Mouse (Mus musculus) embryo, embryonic 10 days (tissue): ENCODE measurements around the gene Slfn14.
"Not testable (repeated sequence)": the region's sequence is repeated elsewhere in the genome, so short reads cannot be mapped to it uniquely, and the experiment has no call there.

ENCODE experiments used
- DNase-seq: peaks from one replicate; pipeline ENCODE4 v3.0.0-alpha.2; 2015; ENCODE audit warnings: low spot score

Slfn14 gene

DNA sequence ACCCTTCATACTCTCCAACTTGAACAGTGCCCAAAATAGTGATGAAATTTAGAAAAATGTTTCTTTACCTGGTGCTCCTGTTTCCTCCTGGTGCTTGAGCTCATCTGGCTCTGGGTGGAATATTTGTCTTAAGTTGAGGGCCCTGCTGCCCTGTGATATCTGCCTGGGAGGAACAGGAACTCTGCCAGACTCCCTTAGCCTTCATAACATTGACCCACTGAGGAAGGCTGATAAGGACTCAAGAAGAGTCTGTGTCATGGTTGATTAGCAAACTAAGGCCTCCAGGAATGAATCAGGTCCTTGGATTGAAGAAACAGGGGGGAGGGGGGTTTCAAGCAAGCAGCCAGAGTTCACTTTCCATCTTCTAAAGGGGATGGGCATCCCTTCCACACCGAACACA, at the start of gene Slfn14:
Gene Slfn14, minus strand, starts transcription at position 161 of the 400 bp plus-strand sequence.
- no peak for DNase-seq

DNA sequence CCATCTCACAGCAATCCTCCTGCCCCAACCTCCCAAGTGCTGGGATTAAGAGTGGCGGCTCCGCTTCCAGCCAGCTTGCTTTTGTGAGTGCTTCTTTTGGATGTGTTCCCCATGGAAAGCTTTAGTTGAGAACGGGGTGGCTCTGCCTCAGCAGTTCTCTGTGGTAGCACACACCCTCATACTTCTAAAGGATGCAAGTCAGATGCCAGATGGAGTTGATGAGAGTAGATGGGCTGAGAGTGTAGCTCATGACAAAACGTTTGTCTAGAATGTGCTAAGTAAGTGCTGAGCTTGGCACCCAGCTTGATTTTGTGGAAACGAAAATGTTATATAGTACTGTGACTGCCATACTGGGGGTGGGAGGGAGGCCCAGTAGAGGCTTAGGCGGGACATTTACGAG, 49.3 kb upstream of the Slfn14 start:
- DNase-seq: no peak

DNA sequence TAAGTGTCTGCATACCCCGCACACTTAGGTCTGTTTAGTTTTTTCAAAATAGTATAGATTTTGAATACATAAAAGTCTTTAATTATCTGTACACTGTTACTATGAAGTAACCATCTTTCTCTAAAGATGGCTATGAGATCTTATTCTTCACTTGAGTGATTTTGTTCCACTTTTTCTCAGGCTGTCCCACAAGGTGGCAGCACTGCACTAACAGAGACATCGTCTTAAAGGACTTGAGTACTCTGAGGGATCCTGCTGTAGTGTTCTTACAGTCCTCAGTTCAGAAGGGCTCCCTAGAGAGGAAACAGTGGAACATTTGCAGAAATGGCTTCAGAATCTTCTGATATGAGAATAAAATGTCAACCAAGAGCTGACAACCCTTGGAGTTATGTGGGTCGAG, 40.9 kb upstream of the Slfn14 start:
- peak; percentile 81 for DNase-seq

- DNase-seq: not testable (repeated sequence)
These were observed 40.2 kb upstream of the Slfn14 start for GRCm38 (mm10) chr11:83326692-83327091.

DNA sequence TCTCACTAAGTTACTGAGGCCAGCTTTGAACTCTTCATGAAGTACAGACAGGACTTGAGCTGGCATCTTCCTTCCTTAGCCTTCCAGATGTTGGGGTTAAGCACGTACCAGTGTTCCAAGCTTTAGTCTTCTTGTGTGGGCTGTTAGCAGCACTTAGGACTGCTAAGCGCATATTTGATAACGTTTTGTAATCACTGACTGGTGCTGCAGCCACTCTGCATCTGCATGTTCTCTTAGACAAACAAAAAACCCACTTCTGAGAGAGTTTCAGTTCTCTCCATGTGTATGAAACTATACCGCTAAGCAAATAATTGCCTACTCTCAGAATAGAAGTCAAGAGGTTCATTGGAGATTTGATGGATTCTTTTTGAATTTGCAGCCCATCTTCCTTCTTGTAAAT, 32.5 kb upstream of the Slfn14 start:
- no peak for DNase-seq

GRCm38 (mm10) chr11:83312471-83312870, 25.9 kb upstream of the Slfn14 start:
- DNase-seq: no peak

- DNase-seq: no peak
These were observed 20.3 kb upstream of the Slfn14 start for GRCm38 (mm10) chr11:83306700-83307253.

DNA sequence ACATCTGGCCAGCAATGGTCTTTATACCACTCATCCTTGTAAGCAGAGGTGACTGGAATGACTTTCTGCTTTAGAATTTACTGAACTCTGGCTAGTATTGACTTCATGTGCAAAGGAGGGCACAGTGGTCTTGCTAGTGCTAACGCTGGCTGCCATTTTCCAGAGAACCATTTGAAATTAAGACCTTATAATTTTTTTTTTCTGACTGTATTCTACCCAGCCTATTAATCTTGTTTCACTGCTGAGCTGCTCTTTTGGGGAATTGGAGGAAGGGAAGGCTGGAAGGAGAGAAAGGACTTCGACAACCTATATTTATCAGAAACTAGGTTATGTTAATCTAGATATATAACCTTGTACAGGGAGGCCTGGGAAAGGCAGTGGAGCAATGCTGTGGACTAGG, 18.0 kb upstream of the Slfn14 start:
- no peak for DNase-seq

DNA sequence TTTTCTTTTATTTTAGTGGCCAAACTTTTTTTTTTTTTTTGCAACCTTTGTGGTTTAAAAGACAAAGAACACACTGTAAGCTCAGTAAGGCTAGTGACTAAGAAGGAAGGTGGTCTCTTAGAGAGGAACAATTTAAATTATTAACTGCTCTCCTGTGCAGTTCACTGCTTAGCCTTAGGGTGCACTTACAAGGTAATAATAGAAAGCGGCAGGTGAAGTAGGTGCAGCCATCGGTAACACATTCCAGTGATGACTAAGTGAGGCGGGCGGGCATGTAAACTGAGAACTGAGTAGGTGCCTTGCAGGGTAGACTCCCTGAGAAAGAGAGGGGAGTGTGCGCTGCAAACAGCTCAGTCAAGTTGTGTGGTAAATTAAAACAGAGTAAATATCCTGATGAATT, 17.2 kb upstream of the Slfn14 start:
- peak; percentile 14 for DNase-seq

DNA sequence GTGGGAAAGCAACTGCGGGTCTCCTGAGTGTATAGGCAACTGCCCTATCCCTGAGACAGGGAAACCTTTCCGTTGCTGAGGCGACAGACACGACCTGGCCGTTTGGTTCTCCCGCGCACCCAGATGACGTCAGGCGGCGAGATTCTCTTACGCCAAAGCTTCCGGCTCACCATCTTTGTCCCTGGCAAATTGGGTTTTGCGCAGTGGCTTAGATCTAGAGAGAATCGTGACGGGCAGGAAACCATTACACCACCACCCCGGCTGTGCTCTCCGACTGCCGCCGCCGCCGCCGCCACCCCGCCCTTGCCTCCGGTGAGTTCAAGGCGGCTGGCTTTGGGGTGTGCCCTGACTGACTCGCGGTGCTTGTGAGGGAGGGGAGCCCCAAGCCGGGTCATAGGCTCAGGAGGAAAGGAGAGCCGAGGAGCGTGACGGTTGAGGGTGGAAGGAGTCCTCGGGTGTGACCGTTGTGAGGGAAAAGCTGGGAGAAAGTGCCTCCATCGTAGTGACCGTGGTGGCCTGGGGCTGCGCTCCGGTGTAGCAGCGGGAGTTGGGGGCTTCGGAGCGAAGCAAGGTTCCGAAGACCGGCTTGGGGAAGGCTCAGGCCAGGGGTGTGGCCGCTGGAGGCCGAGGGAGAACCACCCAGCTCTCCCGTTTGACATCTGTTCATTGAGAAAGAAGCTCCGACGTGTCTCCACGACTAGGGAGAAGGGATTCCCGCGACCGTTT, 16.2 kb upstream of the Slfn14 start, which contains the start of gene Pex12:
Gene Pex12, minus strand, starts transcription at position 61 of the 726 bp plus-strand sequence.
- peak; percentile 99 for DNase-seq

- no peak for DNase-seq
These were observed 15.6 kb upstream of the Slfn14 start for GRCm38 (mm10) chr11:83302124-83302523.

DNA sequence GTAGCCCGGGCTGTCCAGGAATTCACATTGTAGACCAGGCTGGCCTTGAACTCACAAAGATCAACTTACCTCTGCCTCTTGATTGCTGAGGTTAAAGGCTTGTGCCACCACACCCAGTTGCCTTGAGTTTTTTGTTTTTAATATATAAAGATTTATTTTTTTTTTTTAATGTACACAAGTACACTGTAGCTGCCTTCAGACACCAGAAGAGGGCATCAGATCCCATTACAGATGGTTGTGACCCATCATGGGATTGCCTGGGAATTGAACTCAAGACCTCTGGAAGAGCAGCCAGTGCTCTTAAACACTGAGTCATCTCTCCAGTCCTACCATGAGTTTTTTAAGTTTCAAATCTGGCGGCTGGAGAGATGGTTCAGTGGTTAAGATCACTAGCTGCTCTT, 14.9 kb upstream of the Slfn14 start:
- DNase-seq: no peak

DNA sequence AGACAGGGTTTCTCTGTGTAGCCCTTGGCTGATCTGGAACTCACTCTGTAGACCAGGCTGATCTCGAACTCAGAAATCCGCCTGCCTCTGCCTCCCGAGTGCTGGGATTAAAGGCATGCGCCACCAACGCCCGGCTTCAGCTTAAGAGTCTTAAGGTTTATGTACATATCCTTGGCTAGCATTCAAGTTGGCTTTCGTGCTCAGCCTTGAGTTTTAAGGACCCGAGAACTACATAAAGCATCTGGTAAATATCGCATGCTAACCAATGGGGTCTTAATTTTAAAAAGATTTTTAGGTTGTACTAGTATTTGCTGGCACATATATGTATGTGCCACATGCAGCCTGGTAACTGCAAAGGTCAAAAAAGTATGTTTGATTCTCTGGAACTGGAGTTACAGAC, 13.2 kb upstream of the Slfn14 start:
- DNase-seq: no peak

DNA sequence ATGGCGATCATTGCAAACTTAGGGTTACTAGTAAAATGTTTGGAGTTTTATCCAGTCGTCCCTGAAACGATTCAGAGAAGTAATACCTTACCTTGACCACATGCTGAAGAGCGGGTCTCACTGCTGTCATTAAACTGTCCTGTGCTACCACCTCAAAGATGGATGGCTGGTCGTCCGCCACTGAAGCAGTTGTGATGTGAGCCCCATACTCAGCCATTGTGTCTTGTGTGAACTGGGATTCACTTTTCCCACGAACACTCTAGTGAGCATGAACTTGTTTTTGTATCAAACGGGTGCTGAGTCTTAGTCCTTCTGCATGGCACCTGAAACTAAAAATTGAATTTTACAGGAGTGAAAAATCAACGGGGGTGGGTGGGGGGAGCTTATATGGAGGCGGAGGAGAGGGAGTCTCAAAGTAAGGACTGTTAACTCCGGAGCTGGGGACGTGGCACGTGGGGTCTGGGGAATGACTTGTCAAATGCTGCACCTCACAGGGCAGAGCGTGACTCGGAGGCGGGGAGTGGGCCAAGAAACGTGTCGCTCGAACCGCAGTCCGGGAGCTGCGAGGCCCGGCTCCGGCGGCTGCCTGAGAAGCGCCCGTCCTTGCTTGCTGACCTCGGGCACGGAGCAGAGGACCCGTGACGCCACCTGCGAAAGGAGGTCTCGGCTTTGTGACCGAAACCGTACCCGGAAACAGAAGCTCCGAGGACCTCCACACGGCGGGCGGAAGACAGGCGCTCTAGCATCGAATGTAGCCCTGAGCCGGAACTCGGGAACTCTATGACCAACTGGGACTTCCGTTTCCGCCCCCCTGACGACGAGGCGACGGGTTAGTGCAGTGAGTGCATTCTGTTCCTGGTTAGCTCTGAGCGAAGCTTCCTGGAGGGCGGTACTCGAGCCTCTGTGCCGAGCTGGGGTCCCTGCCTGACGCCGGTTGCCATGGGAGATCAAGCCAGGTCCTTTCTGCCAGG, 12.0 kb upstream of the Slfn14 start, which contains the start of gene Ap2b1:
Gene Ap2b1, plus strand, starts transcription at position 800 of the 971 bp plus-strand sequence.
- peak; percentile 98 for DNase-seq

GRCm38 (mm10) chr11:83297816-83298215, 11.3 kb upstream of the Slfn14 start:
- no peak for DNase-seq

DNA sequence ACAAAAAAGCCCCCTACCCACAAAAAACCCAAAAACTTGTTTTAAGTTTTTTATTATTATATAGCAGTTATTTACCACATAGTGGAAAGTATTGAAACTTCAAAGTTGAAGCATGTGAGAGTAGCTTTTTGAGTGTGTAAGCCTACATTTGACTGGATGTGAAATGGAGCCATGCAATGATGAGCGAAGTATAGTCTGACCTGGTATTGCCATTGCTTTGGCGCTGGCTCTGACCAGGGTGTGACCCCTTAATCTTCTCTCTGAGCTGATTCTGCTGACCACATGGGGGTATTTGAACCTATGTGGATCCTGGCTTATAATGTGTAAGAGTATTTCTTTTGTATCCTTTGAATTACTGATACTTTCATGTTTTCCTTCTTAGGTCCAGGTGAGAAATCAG, 7.6 kb upstream of the Slfn14 start:
- no peak for DNase-seq

GRCm38 (mm10) chr11:83293182-83293581, 6.7 kb upstream of the Slfn14 start:
- no peak for DNase-seq

DNA sequence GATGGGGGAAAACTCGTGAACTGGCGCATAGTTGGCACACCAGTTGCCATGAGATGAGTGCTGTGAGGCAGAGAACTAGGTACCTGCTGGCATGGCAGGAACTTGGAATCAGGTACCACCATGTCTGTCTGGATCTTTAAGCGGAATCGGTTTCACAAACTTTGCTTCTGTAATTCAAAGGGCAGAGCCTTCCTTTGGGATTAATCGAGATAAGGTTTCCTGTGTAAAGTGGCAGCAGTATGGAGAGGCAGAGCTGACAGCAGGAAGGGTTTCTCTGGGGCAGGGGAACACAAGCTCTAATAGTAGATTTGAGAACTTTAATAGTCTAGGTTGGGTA, 5.7 kb upstream of the Slfn14 start:
- no peak for DNase-seq

- DNase-seq: peak; percentile 99
These were observed 5.1 kb upstream of the Slfn14 start for GRCm38 (mm10) chr11:83291375-83292250.

GRCm38 (mm10) chr11:83289633-83290032, 3.1 kb upstream of the Slfn14 start:
- DNase-seq: no peak

GRCm38 (mm10) chr11:83289036-83289435, 2.5 kb upstream of the Slfn14 start:
- DNase-seq: no peak

- no peak for DNase-seq
These were observed 899 bp downstream of the Slfn14 start for GRCm38 (mm10) chr11:83285627-83286026.
